Mouse (Mus musculus) CH12.LX (cell line): ENCODE data around the gene Batf.
A peak's percentile ranks its signal among the peaks of the same experiment; 100 is the strongest.

Experiments used
- BHLHE40 ChIP-seq: IDR thresholded peaks from 2 replicates; pipeline ENCODE4 v1.6.1; 2011; ENCODE audit warnings: mild to moderate bottlenecking, low read depth, low read length, improper control_type of control experiment
- CHD2 ChIP-seq: IDR thresholded peaks from 2 replicates; pipeline ENCODE4 v1.6.1; 2011; ENCODE audit warnings: low read length, improper control_type of control experiment
- CTCF ChIP-seq, 2 experiments: IDR thresholded peaks in 1 of 2; conservative IDR thresholded peaks in 1 of 2; 2 replicates each; pipeline ENCODE4 v1.5.1; 2011 to 2012; ENCODE audit warnings: low read depth in 2 of 2, low read length in 2 of 2, improper control_type of control experiment in 1 of 2, inconsistent platforms in 1 of 2, mild to moderate bottlenecking in 1 of 2, moderate library complexity in 1 of 2
- EP300 ChIP-seq: IDR thresholded peaks from 2 replicates; pipeline ENCODE4 v1.6.1; 2011; ENCODE audit warnings: low read length, improper control_type of control experiment
- JUN ChIP-seq: IDR thresholded peaks from 2 replicates; pipeline ENCODE4 v1.6.1; 2011; ENCODE audit warnings: low read depth, mild to moderate bottlenecking, low read length, improper control_type of control experiment, moderate library complexity; ENCODE audit not compliant: insufficient read depth
- JUND ChIP-seq: conservative IDR thresholded peaks from 2 replicates; pipeline ENCODE4 v1.6.1; 2011; ENCODE audit warnings: low read depth, low read length, improper control_type of control experiment
- MAX ChIP-seq: IDR thresholded peaks from 2 replicates; pipeline ENCODE4 v1.6.1; 2011; ENCODE audit warnings: low read length, improper control_type of control experiment
- NRF1 ChIP-seq: IDR thresholded peaks from 2 replicates; pipeline ENCODE4 v1.6.1; 2014; ENCODE audit warnings: low read depth, mild to moderate bottlenecking, inconsistent platforms, low read length, improper control_type of control experiment, moderate library complexity
- POLR2A ChIP-seq: IDR thresholded peaks from 2 replicates; pipeline ENCODE4 v1.6.1; 2011; ENCODE audit warnings: low read depth, mild to moderate bottlenecking, improper control_type of control experiment, low read length
- SIN3A ChIP-seq: IDR thresholded peaks from 2 replicates; pipeline ENCODE4 v1.6.1; 2012; ENCODE audit warnings: low read length, improper control_type of control experiment, inconsistent platforms
- TBP ChIP-seq: conservative IDR thresholded peaks from 2 replicates; pipeline ENCODE4 v1.6.1; 2011; ENCODE audit warnings: low read depth, low read length, improper control_type of control experiment
- UBTF ChIP-seq: IDR thresholded peaks from 2 replicates; pipeline ENCODE4 v1.6.1; 2012; ENCODE audit warnings: low read depth, mild to moderate bottlenecking, inconsistent platforms, low read length, improper control_type of control experiment, moderate library complexity

DNA sequence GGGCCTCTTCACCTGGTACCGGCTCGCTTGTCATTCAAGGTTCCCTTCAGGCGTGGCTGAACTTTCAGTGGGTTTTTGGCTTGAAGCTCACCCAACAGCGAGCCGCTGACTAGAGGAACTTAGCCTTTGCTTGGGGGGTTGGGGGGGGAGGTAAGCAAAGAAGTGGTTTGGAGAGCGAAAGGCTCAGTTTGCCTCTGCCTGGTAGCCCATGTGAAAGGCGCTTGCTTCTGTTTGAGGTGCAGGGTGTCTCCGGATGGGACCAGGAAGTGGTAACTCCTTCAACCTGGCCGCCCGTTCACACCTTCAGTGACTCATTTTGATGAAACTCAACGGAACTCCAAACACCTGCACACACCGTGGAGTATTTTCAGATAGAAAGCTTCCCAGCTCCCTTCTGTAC lies 25.6 kb upstream of the Batf start:
- no peak for TF ChIP-seq SIN3A
- no peak for TF ChIP-seq CTCF (conservative IDR thresholded peaks at IDR 0.05 in 1 of 2, IDR thresholded peaks at IDR 0.05 in 1 of 2; ENCODE audit: low read depth in 2 of 2, low read length in 2 of 2)
- peak; percentile 57; the same call in 1 of the 2 replicates for TF ChIP-seq CHD2
- no peak for TF ChIP-seq NRF1
- no peak for TF ChIP-seq POLR2A
- TF ChIP-seq EP300: peak; percentile 10; the same call in 1 of the 2 replicates
- TF ChIP-seq JUN: no peak
- TF ChIP-seq JUND: no peak
- peak; percentile 51 for TF ChIP-seq MAX
- TF ChIP-seq BHLHE40: 0 out of 2 replicates have a peak, but pooled peaks have one; percentile 25
- no peak for TF ChIP-seq UBTF
- no peak for TF ChIP-seq TBP
